Mouse (Mus musculus) C2C12 (cell line): Measurements from ENCODE around the gene Sh3gl1. TPM values are rescaled to one million over a fixed set of nuclear protein-coding genes. Genes with fewer than 3 reads are reported as not detected.
"Not testable (repeated sequence)": the region's sequence is repeated elsewhere in the genome, so short reads cannot be mapped to it uniquely, and the experiment has no call there.

Experiments
- H3K27me3 ChIP-seq: one replicate; pipeline ENCODE4 v1.6.1; 2011; ENCODE audit not compliant: control insufficient read depth, insufficient read depth, insufficient read length
- H3K36me3 ChIP-seq: one replicate; pipeline ENCODE4 v1.6.1; 2011; ENCODE audit not compliant: control insufficient read depth, insufficient read depth
- H3K4me3 ChIP-seq: one replicate; pipeline ENCODE4 v1.5.1; 2011; ENCODE audit warnings: mild to moderate bottlenecking, control low read depth; ENCODE audit not compliant: poor library complexity, insufficient read depth, severe bottlenecking
- H3K79me2 ChIP-seq: one replicate; pipeline ENCODE4 v1.6.1; 2011; ENCODE audit not compliant: control insufficient read depth, insufficient read depth
- H3K79me3 ChIP-seq: one replicate; pipeline ENCODE4 v1.6.1; 2011; ENCODE audit warnings: low read depth, control low read depth
- H3ac ChIP-seq: one replicate; pipeline ENCODE3; 2011; ENCODE audit warnings: low read depth; ENCODE audit not compliant: control insufficient read depth, insufficient read length
- CEBPB ChIP-seq: IDR thresholded peaks from one replicate; pipeline ENCODE4 v1.6.1; 2011; ENCODE audit warnings: low read depth, mild to moderate bottlenecking, control low read depth, moderate library complexity
- CTCF ChIP-seq: IDR thresholded peaks from one replicate; pipeline ENCODE4 v1.5.1; 2011; ENCODE audit not compliant: control insufficient read depth, insufficient read depth, insufficient read length
- FOSL1 ChIP-seq: IDR thresholded peaks from one replicate; pipeline ENCODE4 v1.8.0; 2011; ENCODE audit warnings: mild to moderate bottlenecking, low read length; ENCODE audit not compliant: poor library complexity, insufficient read depth, severe bottlenecking
- MAX ChIP-seq: IDR thresholded peaks from one replicate; pipeline ENCODE4 v1.6.1; 2011; ENCODE audit warnings: mild to moderate bottlenecking, control low read depth
- MYOD1 ChIP-seq: IDR thresholded peaks from one replicate; pipeline ENCODE4 v1.6.1; 2011; ENCODE audit warnings: low read depth; ENCODE audit not compliant: control insufficient read depth, insufficient read length
- MYOG ChIP-seq: IDR thresholded peaks from one replicate; pipeline ENCODE4 v1.6.1; 2011; ENCODE audit not compliant: control insufficient read depth, insufficient read length; ENCODE audit errors: extremely low read depth
- USF1 ChIP-seq: IDR thresholded peaks from one replicate; pipeline ENCODE4 v1.6.1; 2011; ENCODE audit warnings: low read depth, mild to moderate bottlenecking, control low read depth, moderate library complexity
- long read RNA-seq, 2 experiments: library from polyadenylated mRNA; unstranded; transcript quantifications; one replicate each; pipeline ENCODE4 v2.0.0; 2019 to 2020
- polyA plus RNA-seq: library from polyadenylated mRNA; unstranded; fragments of >200 nt; fragmentation: generic; extraction: Trizol; gene quantifications from one replicate; pipeline ENCODE4 v1.2.1, GENCODE M21; 2012; ENCODE audit warnings: missing spikeins

Sh3gl1 gene
- polyA plus RNA-seq = 83.9 TPM
- long read RNA-seq, experiment 1, transcript Sh3gl1-201 (10 exons, 2,073 nt) = major isoform, 131 of 160 reads
- long read RNA-seq, experiment 1, partial matches to known transcripts = 13 of 160 reads
- long read RNA-seq, experiment 1, other reads (novel, unspliced or antisense) = 13 of 160 reads
- long read RNA-seq, experiment 2, transcript Sh3gl1-203 (9 exons, 1,375 nt) = minor isoform, 27 of 750 reads
- long read RNA-seq, experiment 2, transcript Sh3gl1-201 (10 exons, 2,073 nt) = major isoform, 668 of 750 reads
- long read RNA-seq, experiment 2, partial matches to known transcripts = 4 of 750 reads
- long read RNA-seq, experiment 2, other reads (novel, unspliced or antisense) = 50 of 750 reads

- TF ChIP-seq CEBPB (no peak), CTCF (peak; percentile 97), MAX (peak; percentile 90)
- peak within 1 kb of the TSS; percentile 99 for H3ac ChIP-seq
- H3K27me3 ChIP-seq = no peaks in the 10 kb centered on the region
- peaks cover 62% of the 10 kb centered on the region for H3K79me2 ChIP-seq
- peak within 1 kb of the TSS; percentile 91 for H3K4me3 ChIP-seq
- H3K36me3 ChIP-seq = peaks cover 12% of the 10 kb centered on the region
- peaks cover 52% of the 10 kb centered on the region for H3K79me3 ChIP-seq
These were observed at the start of gene Sh3gl1 for GRCm38 (mm10) chr17:56036176-56036900. TSS of gene Sh3gl1 (minus strand) at chr17:56036635.

DNA sequence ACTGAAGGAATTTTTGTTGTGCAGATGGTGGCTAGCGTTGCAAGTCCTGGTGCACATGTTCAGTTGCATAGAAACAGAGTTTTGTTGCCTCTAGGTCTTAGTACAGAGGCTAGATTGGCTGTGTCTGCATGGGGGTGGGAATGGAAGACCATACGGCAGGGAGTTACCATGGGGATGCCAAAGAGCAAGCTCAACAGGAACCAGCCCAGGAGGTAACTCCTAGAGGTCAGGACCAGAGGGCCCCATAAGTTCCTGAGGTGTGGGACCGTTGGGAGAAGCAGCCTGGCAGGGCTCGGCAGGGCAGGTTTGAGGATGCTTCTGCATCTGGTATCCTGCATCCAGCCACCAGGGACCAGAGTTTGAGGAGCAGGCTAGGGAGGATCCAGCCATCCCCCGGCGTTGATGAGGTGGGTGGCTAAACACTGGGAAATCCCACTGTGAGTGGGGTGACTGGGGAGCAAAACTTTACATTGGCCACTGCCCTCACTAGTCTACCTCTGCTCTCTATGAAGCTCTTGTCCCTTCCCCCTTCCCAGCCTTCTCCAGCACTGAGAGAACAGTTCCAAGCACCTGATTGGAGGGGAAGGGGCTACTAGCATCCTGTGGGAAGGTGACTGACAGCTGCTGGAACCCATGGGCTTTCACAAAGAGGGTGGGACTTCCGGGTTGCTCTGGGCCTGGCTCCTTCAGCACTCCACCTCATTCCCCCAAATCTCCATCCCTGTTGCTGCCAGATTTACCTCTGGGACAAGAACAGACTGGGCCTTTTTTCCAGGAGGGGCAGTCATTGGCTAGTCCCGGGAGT is 44.5 kb upstream of the Sh3gl1 start:
- Histone ChIP-seq H3K79me2 (peaks cover 61% of the 10 kb centered on the region), H3K79me3 (peaks cover 27% of the 10 kb centered on the region), H3K4me3 (peak overlapping the region; percentile 64), H3ac (peak overlapping the region; percentile 52), H3K36me3 (peaks cover 37% of the 10 kb centered on the region), H3K27me3 (no peaks in the 10 kb centered on the region)
- TF ChIP-seq MYOD1 = no peak
- TF ChIP-seq CEBPB = no peak

GRCm38 (mm10) chr17:56079921-56080320 is 43.5 kb upstream of the Sh3gl1 start:
- no peaks in the 10 kb centered on the region for H3K27me3 ChIP-seq
- TF ChIP-seq MYOG (no peak), MYOD1 (no peak), MAX (no peak), CEBPB (no peak), FOSL1 (no peak), CTCF (no peak)
- H3ac ChIP-seq = peak overlapping the region; percentile 93
- peak overlapping the region; percentile 64 for H3K4me3 ChIP-seq
- H3K79me2 ChIP-seq = peaks cover 50% of the 10 kb centered on the region
- H3K79me3 ChIP-seq = peaks cover 27% of the 10 kb centered on the region
- H3K36me3 ChIP-seq = peaks cover 27% of the 10 kb centered on the region

DNA sequence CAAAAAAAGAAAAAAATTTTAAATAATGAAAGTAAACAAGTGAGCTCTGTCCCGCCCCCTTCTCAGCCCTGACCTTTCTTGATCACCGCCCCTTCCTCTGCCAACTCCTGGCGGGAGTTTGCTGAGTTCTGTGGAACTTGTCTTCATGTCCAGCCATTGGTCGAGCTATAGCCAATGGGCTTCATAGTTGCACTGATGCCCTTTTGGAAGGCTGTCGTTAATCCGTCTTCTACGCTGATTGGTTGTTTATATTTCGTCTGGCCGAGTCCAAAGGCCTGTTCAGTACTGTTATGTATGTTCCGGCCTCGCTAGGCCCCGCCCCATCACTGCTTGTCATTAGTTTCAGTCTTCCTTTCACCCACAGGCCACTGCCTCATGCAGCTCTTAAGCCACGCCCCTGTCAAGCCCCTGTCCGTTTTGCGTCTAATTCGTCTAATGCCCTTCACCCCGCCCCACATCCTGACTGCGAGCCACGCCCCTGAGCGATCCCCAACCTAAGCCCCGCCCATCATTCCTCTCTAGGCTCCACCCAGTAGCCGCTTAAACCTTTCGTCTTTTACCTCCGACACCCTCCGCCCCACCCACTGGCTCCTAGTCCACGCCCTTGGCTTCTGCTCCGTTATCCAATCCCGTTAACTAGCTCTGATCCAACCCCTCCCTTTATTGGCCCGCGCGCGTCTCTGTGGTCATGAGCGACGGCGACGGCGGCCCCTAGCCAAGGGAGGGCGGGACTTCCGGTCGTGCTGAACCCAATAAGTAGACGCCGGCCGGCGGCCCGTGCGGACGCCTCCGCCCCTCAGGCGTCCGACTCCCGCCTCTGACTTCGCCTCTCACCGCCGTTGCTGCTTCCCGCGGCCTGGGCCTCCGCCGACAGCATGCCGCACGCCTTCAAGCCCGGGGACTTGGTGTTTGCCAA is 42.7 kb upstream of the Sh3gl1 start, which contains the start of gene Hdgfl2:
Hdgfl2 (plus strand) TSS at position 755 of the 916 bp plus-strand sequence.
- peaks cover 27% of the 10 kb centered on the region for H3K79me3 ChIP-seq
- no peaks in the 10 kb centered on the region for H3K27me3 ChIP-seq
- H3K79me2 ChIP-seq = peaks cover 46% of the 10 kb centered on the region
- H3K36me3 ChIP-seq = peaks cover 21% of the 10 kb centered on the region
- H3ac ChIP-seq = peak within 1 kb of the TSS; percentile 93
- TF ChIP-seq USF1 (no peak), MAX (peak; percentile 73)
- H3K4me3 ChIP-seq = peak within 1 kb of the TSS; percentile 64

GRCm38 (mm10) chr17:56078361-56078760 is 41.9 kb upstream of the Sh3gl1 start:
- Histone ChIP-seq H3K36me3 (peaks cover 16% of the 10 kb centered on the region), H3K79me3 (peaks cover 27% of the 10 kb centered on the region), H3K79me2 (peaks cover 44% of the 10 kb centered on the region), H3K4me3 (peak overlapping the region; percentile 11)
- H3K27me3 ChIP-seq, H3ac ChIP-seq: not testable (repeated sequence)

DNA sequence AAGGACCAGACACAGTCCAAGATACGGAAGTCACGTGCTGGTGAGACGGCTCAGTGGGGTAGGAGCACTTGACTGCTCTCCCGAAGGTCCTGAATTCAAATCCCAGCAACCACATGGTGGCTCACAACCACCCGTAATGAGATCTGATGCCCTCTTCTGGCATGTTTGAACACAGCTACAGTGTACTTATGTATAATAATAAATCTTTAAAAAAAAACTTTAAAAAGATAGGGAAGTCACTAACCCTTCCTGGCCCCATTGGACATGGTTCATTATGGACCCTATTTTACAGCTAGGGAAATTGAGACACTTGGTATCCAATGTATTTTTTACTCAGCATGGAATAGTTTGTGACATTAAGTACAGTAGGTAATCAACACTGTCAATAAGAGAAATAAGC is 41.1 kb upstream of the Sh3gl1 start:
- Histone ChIP-seq H3ac (no peak overlapping the region), H3K4me3 (no peak overlapping the region), H3K79me2 (peaks cover 35% of the 10 kb centered on the region), H3K79me3 (peaks cover 23% of the 10 kb centered on the region), H3K36me3 (peaks cover 8% of the 10 kb centered on the region), H3K27me3 (no peaks in the 10 kb centered on the region)
- TF ChIP-seq USF1 (no peak), CTCF (no peak), FOSL1 (no peak), CEBPB (no peak), MYOD1 (no peak), MAX (no peak), MYOG (no peak)
